Mouse (Mus musculus) liver, postnatal 0 days (tissue): Measurements from ENCODE around the gene Timm22.

Experiments used
- CTCF ChIP-seq: sonication (generic); IDR thresholded peaks from 2 replicates; pipeline ENCODE4 v1.5.1; 2016; ENCODE audit warnings: antibody characterized with exemption, low read depth
- EP300 ChIP-seq: IDR thresholded peaks from 2 replicates; pipeline ENCODE4 v1.6.1; 2016; ENCODE audit warnings: antibody characterized with exemption, low read depth, mild to moderate bottlenecking

DNA sequence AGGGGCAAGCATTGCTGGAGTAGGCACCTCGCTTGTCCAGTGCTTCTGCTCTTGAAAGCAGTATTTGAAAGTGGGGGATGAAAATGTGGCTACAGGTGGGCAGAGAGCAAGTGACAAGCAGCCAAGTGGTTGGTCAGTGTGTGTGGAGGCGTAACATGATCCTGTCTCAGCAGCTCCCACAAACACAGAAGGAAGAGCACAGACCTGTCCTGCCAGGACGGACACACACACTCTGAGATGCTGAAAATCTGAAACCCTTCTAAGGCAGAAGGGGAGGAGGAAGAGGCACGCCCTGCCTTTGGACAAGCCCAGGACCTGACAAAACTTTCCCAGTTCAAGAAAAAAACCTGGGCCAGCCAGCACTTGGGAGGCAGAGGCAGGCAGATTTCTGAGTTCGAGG is 42.7 kb upstream of the Timm22 start:
- TF ChIP-seq CTCF (no peak), EP300 (no peak)
